Mouse (Mus musculus): ENCODE data around the gene Gm48552. TPM values are rescaled to one million over a fixed set of nuclear protein-coding genes. Genes with fewer than 3 reads are reported as not detected.

Gm48552 gene
- total and polyA plus RNA-seq, 3 experiments: 0.89 to 1.2 TPM; not detected in 1

DNA sequence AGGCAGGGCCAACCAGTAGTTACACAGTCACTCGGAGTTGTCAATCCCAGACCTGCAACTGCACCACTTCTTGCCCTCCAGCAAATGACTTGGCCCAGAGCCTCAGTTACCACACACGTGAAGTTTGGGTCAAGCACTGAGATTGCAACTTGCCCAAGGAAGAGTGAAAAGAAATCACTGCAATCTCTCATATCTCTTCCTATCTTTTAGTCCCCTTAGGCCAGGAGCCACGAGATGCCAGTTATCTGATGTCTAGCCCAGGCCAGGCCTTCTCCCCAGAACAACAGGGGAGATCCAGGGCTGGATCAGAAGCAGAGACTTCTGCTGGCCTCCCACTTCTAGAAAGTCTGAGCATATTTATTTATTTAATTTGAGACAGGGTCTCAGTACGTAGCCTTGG, 33.3 kb upstream of the Gm48552 start:
- Histone ChIP-seq H3K4me3 (ENCODE audit: control insufficient read depth in 1 of 2, insufficient read depth in 1 of 2, low read depth in 2 of 2, low read length in 2 of 2) (no peak overlapping the region), H3K79me2 (ENCODE audit: control insufficient read depth, insufficient read depth, low read length, poor library complexity) (peaks cover 27% of the 10 kb centered on the region), H3K9me3 (replicated peaks; ENCODE audit: insufficient read depth, low read length) (no peaks in the 10 kb centered on the region), H3K4me1 (ENCODE audit: control insufficient read depth in 1 of 2, insufficient read depth in 2 of 2, low read length in 2 of 2) (peaks cover 3 to 33% of the 10 kb centered on the region in 2 experiments; a peak in 3 of 4 replicates), H3K27me3 (ENCODE audit: control insufficient read depth in 1 of 2, insufficient read depth in 2 of 2, low read length in 2 of 2) (no peaks in the 10 kb centered on the region), H3K36me3 (ENCODE audit: control insufficient read depth in 1 of 2, insufficient read depth in 2 of 2, low read length in 2 of 2) (peaks cover 0 to 24% of the 10 kb centered on the region in 2 experiments; a peak in 3 of 4 replicates), H3K27ac (ENCODE audit: control insufficient read depth, low read depth, low read length) (peak overlapping the region; percentile 96), H3K9ac (ENCODE audit: control insufficient read depth, low read depth, low read length, poor library complexity, severe bottlenecking) (no peak overlapping the region; the same call in 1 of the 2 replicates)
- TF ChIP-seq ZKSCAN1 (IDR thresholded peaks at IDR 0.05; ENCODE audit: low read depth, low read length) (no peak), RCOR1 (IDR thresholded peaks at IDR 0.05; ENCODE audit: low read depth, low read length) (peak; percentile 75), GATA1 (IDR thresholded peaks at IDR 0.05; ENCODE audit: low read depth, low read length) (peak; percentile 51; the same call in 1 of the 2 replicates)
- no peak for DNase-seq (ENCODE audit: low read depth, low spot score)

DNA sequence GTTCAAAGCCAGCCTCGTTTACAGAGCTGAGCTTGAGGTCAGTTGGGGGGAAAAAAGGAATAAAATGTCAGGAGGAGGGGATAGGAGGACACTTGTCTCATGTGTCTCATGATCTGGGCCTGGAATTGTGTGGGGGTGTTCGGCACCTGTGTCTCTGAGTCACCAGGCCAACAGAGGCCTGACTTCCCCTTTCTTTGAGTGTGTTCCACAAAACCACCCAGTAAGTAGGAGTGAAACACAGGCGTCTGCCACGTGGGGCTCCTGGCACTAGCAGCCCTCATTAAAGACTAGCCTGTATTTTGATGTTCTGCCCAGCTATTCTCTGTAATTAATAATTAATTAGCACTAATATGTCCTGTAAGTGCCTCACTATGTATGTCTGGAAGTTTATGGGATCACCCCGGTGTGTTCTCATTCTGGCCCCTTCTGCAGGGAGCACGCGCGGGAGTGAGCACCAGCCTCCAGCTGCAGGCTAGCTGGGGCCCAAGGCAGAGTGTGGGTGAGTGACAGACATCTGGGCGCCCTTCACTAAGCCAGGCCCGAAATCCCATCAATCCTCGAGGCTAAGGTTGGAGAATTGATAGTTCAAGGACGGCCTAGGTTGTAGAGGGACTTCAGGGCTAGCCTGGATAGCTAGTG, 32.3 kb upstream of the Gm48552 start:
- Histone ChIP-seq H3K4me1 (ENCODE audit: control insufficient read depth in 1 of 2, insufficient read depth in 2 of 2, low read length in 2 of 2) (peaks cover 3 to 29% of the 10 kb centered on the region in 2 experiments; a peak in 3 of 4 replicates), H3K36me3 (ENCODE audit: control insufficient read depth in 1 of 2, insufficient read depth in 2 of 2, low read length in 2 of 2) (peaks cover 0 to 21% of the 10 kb centered on the region in 2 experiments; a peak in 3 of 4 replicates), H3K27me3 (ENCODE audit: control insufficient read depth in 1 of 2, insufficient read depth in 2 of 2, low read length in 2 of 2) (no peaks in the 10 kb centered on the region), H3K4me3 (ENCODE audit: control insufficient read depth in 1 of 2, insufficient read depth in 1 of 2, low read depth in 2 of 2, low read length in 2 of 2) (peak overlapping the region; percentile 62 to 68), H3K9me3 (replicated peaks; ENCODE audit: insufficient read depth, low read length) (no peaks in the 10 kb centered on the region), H3K9ac (ENCODE audit: control insufficient read depth, low read depth, low read length, poor library complexity, severe bottlenecking) (peak overlapping the region; percentile 84), H3K79me2 (ENCODE audit: control insufficient read depth, insufficient read depth, low read length, poor library complexity) (peaks cover 27% of the 10 kb centered on the region), H3K27ac (ENCODE audit: control insufficient read depth, low read depth, low read length) (peak overlapping the region; percentile 96)
- no peak for TF ChIP-seq KAT2A (conservative IDR thresholded peaks at IDR 0.05; ENCODE audit: low read depth, low read length)
- TF ChIP-seq CHD1 (IDR thresholded peaks at IDR 0.05; ENCODE audit: low read depth, low read length): no peak
- TF ChIP-seq UBTF (IDR thresholded peaks at IDR 0.05; ENCODE audit: borderline replicate concordance, insufficient read depth, low read depth, low read length): 0 out of 2 replicates have a peak, but pooled peaks have one; percentile 47
- TF ChIP-seq NELFE (IDR thresholded peaks at IDR 0.05; ENCODE audit: low read depth, low read length): peak; percentile 44
- TF ChIP-seq JUND (IDR thresholded peaks at IDR 0.05; ENCODE audit: low read depth, low read length): 0 out of 2 replicates have a peak, but pooled peaks have one; percentile 21
- no peak for TF ChIP-seq E2F4 (IDR thresholded peaks at IDR 0.05; ENCODE audit: borderline replicate concordance, low read depth, low read length)
- peak; percentile 93 for TF ChIP-seq SIN3A (IDR thresholded peaks at IDR 0.05; ENCODE audit: low read length)
- peak; percentile 54 to 81; a peak in 3 of 4 replicates for TF ChIP-seq POLR2A (IDR thresholded peaks at IDR 0.05; ENCODE audit: control insufficient read depth in 1 of 2, insufficient read depth in 1 of 2, low read depth in 1 of 2, low read length in 2 of 2, poor library complexity in 1 of 2)
- TF ChIP-seq GABPA (IDR thresholded peaks at IDR 0.05; ENCODE audit: low read depth, low read length): no peak
- TF ChIP-seq ETS1 (IDR thresholded peaks at IDR 0.05; ENCODE audit: low read depth, low read length): peak; percentile 66
- TF ChIP-seq POLR2AphosphoS2 (IDR thresholded peaks at IDR 0.05; ENCODE audit: low read length): peak; percentile 28; the same call in 1 of the 2 replicates
- peak; percentile 54 for TF ChIP-seq HCFC1 (IDR thresholded peaks at IDR 0.05; ENCODE audit: low read depth, low read length)
- peak; percentile 98 for TF ChIP-seq MAX (IDR thresholded peaks at IDR 0.05; ENCODE audit: low read length)
- TF ChIP-seq ZMIZ1 (IDR thresholded peaks at IDR 0.05; ENCODE audit: low read depth, low read length): peak; percentile 14; the same call in 1 of the 2 replicates
- no peak for TF ChIP-seq RAD21 (IDR thresholded peaks at IDR 0.05; ENCODE audit: low read depth, low read length)
- peak; percentile 36; the same call in 1 of the 2 replicates for TF ChIP-seq MAZ (IDR thresholded peaks at IDR 0.05; ENCODE audit: low read depth, low read length)
- no peak for TF ChIP-seq CHD2 (IDR thresholded peaks at IDR 0.05; ENCODE audit: low read length)
- TF ChIP-seq MYC (IDR thresholded peaks at IDR 0.05; ENCODE audit: low read depth, low read length): peak; percentile 99
- TF ChIP-seq ELF1 (IDR thresholded peaks at IDR 0.05; ENCODE audit: low read depth, low read length): 0 out of 2 replicates have a peak, but pooled peaks have one; percentile 26
- peak; percentile 55; a peak in 3 of 4 replicates for TF ChIP-seq EP300 (IDR thresholded peaks at IDR 0.05; ENCODE audit: low read depth in 1 of 2, low read length in 2 of 2)
- TF ChIP-seq TCF12 (IDR thresholded peaks at IDR 0.05; ENCODE audit: low read depth, low read length): peak; percentile 59
- TF ChIP-seq USF1 (IDR thresholded peaks at IDR 0.05; ENCODE audit: low read depth, low read length): peak; percentile 77
- 0 out of 2 replicates have a peak, but pooled peaks have one; percentile 19 for TF ChIP-seq RCOR1 (IDR thresholded peaks at IDR 0.05; ENCODE audit: low read depth, low read length)
- no peak for TF ChIP-seq TAL1 (IDR thresholded peaks at IDR 0.05; ENCODE audit: low read length)
- peak; percentile 89 for TF ChIP-seq TBP (IDR thresholded peaks at IDR 0.05; ENCODE audit: low read depth, low read length)
- no peak for TF ChIP-seq MYB (IDR thresholded peaks at IDR 0.05; ENCODE audit: low read depth, low read length)
- TF ChIP-seq NRF1 (IDR thresholded peaks at IDR 0.05; ENCODE audit: insufficient read depth, low read depth, low read length, poor library complexity, severe bottlenecking): peak; percentile 41; the same call in 1 of the 2 replicates
- peak; percentile 98 for TF ChIP-seq MXI1 (IDR thresholded peaks at IDR 0.05; ENCODE audit: low read depth, low read length)
- DNase-seq (ENCODE audit: low read depth, low spot score): peak; percentile 94
